Mouse (Mus musculus) thymus, adult 2 months (tissue): ENCODE results near the gene Aldh3b2. TPM values are rescaled to one million over a fixed set of nuclear protein-coding genes. Genes with fewer than 3 reads are reported as not detected.

Experiments used
- DNase-seq: peaks from one replicate; pipeline ENCODE4 v3.0.0; 2021
- H3K27ac ChIP-seq: fragments of 200-500 bp; 2 replicates; pipeline ENCODE4 v1.5.1; 2012; ENCODE audit warnings: low read length, control low read depth; ENCODE audit not compliant: control insufficient read depth, insufficient read depth
- H3K27me3 ChIP-seq: fragments of 200-500 bp; 2 replicates; pipeline ENCODE4 v1.6.1; 2012; ENCODE audit warnings: mild to moderate bottlenecking, low read length, moderate library complexity, mixed read lengths; ENCODE audit not compliant: control insufficient read depth, insufficient read depth
- H3K36me3 ChIP-seq: fragments of 200-500 bp; 2 replicates; pipeline ENCODE4 v1.6.1; 2012; ENCODE audit warnings: mild to moderate bottlenecking, low read length, moderate library complexity; ENCODE audit not compliant: control insufficient read depth, insufficient read depth
- H3K4me1 ChIP-seq: fragments of 200-500 bp; replicated peaks from 2 replicates; pipeline ENCODE4 v1.6.1; 2012; ENCODE audit warnings: low read length; ENCODE audit not compliant: control insufficient read depth, insufficient read depth
- H3K4me3 ChIP-seq: fragments of 200-500 bp; 2 replicates; pipeline ENCODE4 v1.5.1; 2012; ENCODE audit warnings: mild to moderate bottlenecking, low read length, control low read depth, moderate library complexity; ENCODE audit not compliant: control insufficient read depth, insufficient read depth
- CTCF ChIP-seq: fragments of 200-500 bp; IDR thresholded peaks from 2 replicates; pipeline ENCODE4 v1.5.1; 2012; ENCODE audit warnings: mild to moderate bottlenecking, control low read depth, low read length, moderate library complexity, borderline replicate concordance; ENCODE audit not compliant: control insufficient read depth, poor library complexity, insufficient read depth; ENCODE audit errors: extremely low read depth
- POLR2A ChIP-seq: fragments of 200-500 bp; IDR thresholded peaks from 2 replicates; pipeline ENCODE4 v1.6.1; 2012; ENCODE audit warnings: mild to moderate bottlenecking, low read length, control low read depth, moderate library complexity; ENCODE audit not compliant: control insufficient read depth, poor library complexity, insufficient read depth; ENCODE audit errors: extremely low read depth
- WGBS: fragments of 180-500 bp; shearing (Covaris S2); methylation state at CpG from one replicate; pipeline ENCODE4 v1.1.7; 2018; 5-methylcytosine and 5-hydroxymethylcytosine counted together
- polyA plus RNA-seq: library from polyadenylated mRNA; depleted of rRNA; stranded (reverse); fragments of >200 nt; gene quantifications from 2 replicates; pipeline ENCODE4 v1.2.3, GENCODE M21; 2012

Gene Aldh3b2
- polyA plus RNA-seq, 1 experiment: 7.2 TPM

DNA sequence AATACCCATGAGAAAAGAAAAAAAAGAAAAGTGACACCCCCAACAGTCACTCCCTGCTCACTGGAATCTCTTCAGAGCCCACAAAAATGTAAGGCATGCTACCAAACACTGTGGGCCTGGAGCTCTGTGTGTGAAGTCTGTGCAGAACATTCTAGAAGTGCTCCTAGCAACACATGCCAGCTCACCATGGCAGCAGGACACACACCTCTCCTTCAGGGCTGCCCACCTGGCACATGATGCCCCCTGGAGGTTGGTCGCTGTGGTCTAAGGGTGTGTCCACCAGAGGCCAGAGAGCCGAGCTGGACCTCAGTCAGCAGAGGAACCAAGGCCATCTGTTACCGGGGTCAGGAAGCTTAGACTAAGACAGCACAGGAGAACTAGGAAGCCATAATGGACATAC lies 45.8 kb upstream of the Aldh3b2 start:
- no peak overlapping the region for H3K4me3 ChIP-seq
- DNase-seq: no peak
- TF ChIP-seq POLR2A (no peak), CTCF (no peak)
- H3K4me1 ChIP-seq: peaks cover 43% of the 10 kb centered on the region
- H3K27ac ChIP-seq: no peak overlapping the region
- H3K36me3 ChIP-seq: no peaks in the 10 kb centered on the region
- 80% methylated on average over 3 of the region's 3 CpGs for WGBS
- H3K27me3 ChIP-seq: no peaks in the 10 kb centered on the region

DNA sequence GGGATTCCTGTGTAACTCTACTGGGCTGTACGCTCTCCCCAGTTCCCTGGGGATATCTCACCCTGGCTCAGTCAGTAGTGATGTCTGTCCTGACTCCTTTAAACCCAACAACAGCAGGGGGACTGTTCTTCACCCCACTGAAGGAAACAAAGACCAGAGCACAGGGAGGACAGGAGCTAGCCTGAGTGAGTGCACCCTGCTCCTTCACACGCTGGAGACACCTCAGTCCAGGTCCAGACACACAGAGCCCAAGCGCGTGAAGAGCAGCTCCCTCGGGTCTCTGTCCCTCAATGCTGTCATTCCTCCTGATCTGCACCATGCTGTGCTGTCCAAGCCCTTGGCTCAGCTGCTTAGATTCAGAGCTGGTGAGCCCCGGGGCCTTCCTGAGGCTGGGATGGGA lies 45.4 kb upstream of the Aldh3b2 start:
- Histone ChIP-seq H3K4me3 (no peak overlapping the region), H3K4me1 (peaks cover 46% of the 10 kb centered on the region), H3K27ac (no peak overlapping the region), H3K27me3 (no peaks in the 10 kb centered on the region), H3K36me3 (no peaks in the 10 kb centered on the region)
- no peak for DNase-seq
- 92% methylated on average over 6 of the region's 6 CpGs for WGBS
- no peak for TF ChIP-seq CTCF
- no peak for TF ChIP-seq POLR2A

- Histone ChIP-seq H3K27ac (no peak overlapping the region), H3K4me3 (no peak overlapping the region), H3K4me1 (peaks cover 45% of the 10 kb centered on the region), H3K27me3 (no peaks in the 10 kb centered on the region), H3K36me3 (no peaks in the 10 kb centered on the region)
- TF ChIP-seq CTCF: no peak
- TF ChIP-seq POLR2A: no peak
- no peak for DNase-seq
- WGBS: 99% methylated on average over 4 of the region's 4 CpGs
Observed at GRCm38 (mm10) chr19:3927989-3928388, 44.1 kb upstream of the Aldh3b2 start.

GRCm38 (mm10) chr19:3928779-3929178 lies 43.3 kb upstream of the Aldh3b2 start:
- Histone ChIP-seq H3K27ac (no peak overlapping the region), H3K4me1 (peaks cover 38% of the 10 kb centered on the region), H3K27me3 (no peaks in the 10 kb centered on the region), H3K4me3 (no peak overlapping the region), H3K36me3 (no peaks in the 10 kb centered on the region)
- WGBS: 84% methylated on average over 4 of the region's 4 CpGs
- TF ChIP-seq POLR2A (no peak), CTCF (no peak)
- DNase-seq: no peak

DNA sequence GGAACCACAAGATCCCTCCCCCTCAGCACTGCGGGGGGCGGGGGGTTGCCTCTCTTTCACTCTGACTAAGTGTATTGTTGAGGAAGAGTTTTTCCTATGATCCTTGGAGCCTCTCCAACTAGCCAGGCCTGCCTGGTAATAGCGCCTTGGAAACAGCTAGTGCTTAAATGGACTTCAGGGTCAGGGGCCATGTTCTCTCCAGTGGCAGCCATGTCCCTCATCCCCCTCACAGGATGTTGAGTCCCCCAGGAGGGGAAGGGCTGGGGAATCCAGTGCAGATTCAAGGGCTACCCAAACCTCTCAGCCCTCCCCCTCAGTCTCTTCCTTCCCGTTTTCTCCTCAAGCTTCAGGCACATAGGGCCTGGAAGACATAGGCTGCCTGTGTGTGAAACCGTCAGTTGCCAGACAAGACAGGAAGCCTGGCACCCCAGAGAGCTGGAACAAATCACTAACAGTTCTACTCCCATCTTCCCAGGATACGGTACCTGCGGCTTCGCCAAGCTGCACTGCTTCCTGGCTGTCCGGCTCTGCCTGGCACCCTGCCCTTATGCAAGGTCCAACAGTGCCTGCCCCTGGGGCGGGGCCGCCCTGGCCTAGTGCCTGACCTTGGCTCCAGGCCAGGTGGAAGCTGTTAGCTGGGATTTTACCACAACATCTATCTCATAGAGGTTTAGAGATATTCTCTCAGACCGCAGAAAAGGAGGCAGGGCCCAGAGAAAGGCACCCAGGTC lies 42.8 kb upstream of the Aldh3b2 start, which contains the start of gene Aldh3b1:
Gene Aldh3b1, minus strand, starts transcription at position 598 of the 731 bp plus-strand sequence.
- no peak for DNase-seq
- H3K4me3 ChIP-seq: peak within 1 kb of the TSS; percentile 14
- no peak for TF ChIP-seq POLR2A
- no peak for TF ChIP-seq CTCF
- peaks cover 32% of the 10 kb centered on the region for H3K4me1 ChIP-seq
- H3K36me3 ChIP-seq: no peaks in the 10 kb centered on the region
- H3K27me3 ChIP-seq: no peaks in the 10 kb centered on the region
- WGBS: 16% methylated on average over 12 of the region's 12 CpGs
- H3K27ac ChIP-seq: peak within 1 kb of the TSS; percentile 7; the same call in 1 of the 2 replicates

DNA sequence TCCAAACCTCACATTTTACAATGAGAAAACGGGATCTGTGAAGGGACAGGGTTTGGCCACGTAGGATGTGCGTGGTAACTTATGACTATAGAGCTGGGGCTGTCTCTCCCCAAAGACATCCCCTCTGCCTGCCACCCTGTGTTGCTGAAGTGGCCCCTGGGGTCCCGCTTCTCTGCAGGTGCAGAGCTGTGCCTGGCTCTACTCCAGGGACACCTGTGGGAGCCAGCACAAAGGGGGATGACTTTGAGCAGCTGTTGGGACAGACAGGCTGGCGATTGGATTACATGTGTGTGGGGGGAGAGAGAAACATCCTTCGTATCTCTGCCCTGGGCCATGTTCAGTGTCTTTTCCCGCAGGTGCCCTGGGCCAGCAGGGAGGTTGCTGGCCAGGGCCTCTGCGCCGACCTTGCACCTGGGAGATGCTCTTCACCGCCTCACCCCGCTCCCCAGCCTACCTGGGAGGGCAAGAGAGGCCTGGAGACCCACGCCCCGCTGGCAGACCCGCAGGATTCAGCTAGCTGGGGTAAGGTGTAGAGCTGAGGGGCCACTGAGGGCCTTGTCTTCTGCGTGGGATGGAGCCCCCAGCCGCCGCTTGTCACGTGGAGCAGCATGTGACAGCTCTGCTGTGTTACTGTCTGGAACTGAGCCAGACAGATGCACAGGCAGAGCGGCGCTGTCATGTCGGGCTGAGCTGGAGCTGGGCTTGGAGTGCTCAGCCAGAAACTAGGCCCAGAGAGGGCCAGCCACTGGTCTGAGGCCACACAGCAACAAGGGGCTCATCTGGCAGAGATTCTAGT lies 41.7 kb upstream of the Aldh3b2 start:
- peak overlapping the region; percentile 17 for H3K4me3 ChIP-seq
- WGBS: 21% methylated on average over 21 of the region's 21 CpGs
- H3K27me3 ChIP-seq: no peaks in the 10 kb centered on the region
- TF ChIP-seq POLR2A (peak; percentile 42; the same call in 1 of the 2 replicates), CTCF (no peak)
- peak overlapping the region; percentile 49; the same call in 1 of the 2 replicates for H3K27ac ChIP-seq
- no peaks in the 10 kb centered on the region for H3K36me3 ChIP-seq
- peak; percentile 48 for DNase-seq
- peaks cover 35% of the 10 kb centered on the region for H3K4me1 ChIP-seq
